Mouse (Mus musculus) bone marrow, adult 2 months (tissue): ENCODE results near the gene Fbxo27. TPM values are rescaled to one million over a fixed set of nuclear protein-coding genes. Genes with fewer than 3 reads are reported as not detected.

ENCODE experiments used
- H3K27ac ChIP-seq: fragments of 200-500 bp; 2 replicates; pipeline ENCODE4 v1.5.1; 2012; ENCODE audit warnings: low read depth, mild to moderate bottlenecking, control low read depth, inconsistent platforms, low read length; ENCODE audit not compliant: control insufficient read depth, poor library complexity, insufficient read depth
- H3K4me1 ChIP-seq: fragments of 200-500 bp; 2 replicates; pipeline ENCODE4 v1.6.1; 2011; ENCODE audit warnings: low read length; ENCODE audit not compliant: control insufficient read depth, insufficient read depth
- H3K4me3 ChIP-seq: fragments of 200-500 bp; replicated peaks from 2 replicates; pipeline ENCODE3; 2011; ENCODE audit warnings: mild to moderate bottlenecking, low read depth, low read length, control low read depth; ENCODE audit not compliant: control insufficient read depth
- CTCF ChIP-seq: fragments of 200-500 bp; IDR thresholded peaks from 2 replicates; pipeline ENCODE4 v1.5.1; 2011; ENCODE audit warnings: low read length, control low read depth; ENCODE audit not compliant: control insufficient read depth, insufficient read depth
- POLR2A ChIP-seq: fragments of 200-500 bp; IDR thresholded peaks from 2 replicates; pipeline ENCODE4 v1.6.1; 2011; ENCODE audit warnings: low read depth, mild to moderate bottlenecking, control low read depth, low read length, borderline replicate concordance; ENCODE audit not compliant: control insufficient read depth
- WGBS: fragments of 180-500 bp; shearing (Covaris S2); methylation state at CpG from one replicate; pipeline ENCODE4 v1.1.7; 2018; 5-methylcytosine and 5-hydroxymethylcytosine counted together
- polyA plus RNA-seq: library from polyadenylated mRNA; stranded (reverse); fragments of >200 nt; gene quantifications from 2 replicates; pipeline ENCODE4 v1.2.4, GENCODE M21; 2011; ENCODE audit warnings: low replicate concordance; ENCODE audit not compliant: missing spikeins, insufficient read depth, insufficient read length

Fbxo27 gene
- polyA plus RNA-seq, 1 experiment: 1.5 TPM

- WGBS: 76% methylated on average over 10 of the region's 10 CpGs
- Histone ChIP-seq H3K4me1 (no peaks in the 10 kb centered on the region; the same call in 1 of the 2 replicates), H3K27ac (no peak overlapping the region), H3K4me3 (no peak overlapping the region)
- TF ChIP-seq CTCF: no peak
- no peak for TF ChIP-seq POLR2A
These were observed 35.1 kb downstream of the Fbxo27 start for GRCm38 (mm10) chr7:28727649-28728340.

- no peak for TF ChIP-seq CTCF
- TF ChIP-seq POLR2A: no peak
- WGBS: 24% methylated on average over 58 of the region's 58 CpGs
- no peak overlapping the region for H3K27ac ChIP-seq
- H3K4me3 ChIP-seq: peak overlapping the region; percentile 27
- no peaks in the 10 kb centered on the region; the same call in 1 of the 2 replicates for H3K4me1 ChIP-seq
These were observed 39.9 kb downstream of the Fbxo27 start for GRCm38 (mm10) chr7:28732341-28733142.

GRCm38 (mm10) chr7:28733211-28733610 lies 40.6 kb downstream of the Fbxo27 start:
- no peak overlapping the region for H3K27ac ChIP-seq
- peak overlapping the region; percentile 27 for H3K4me3 ChIP-seq

GRCm38 (mm10) chr7:28735701-28736100 lies 43.1 kb downstream of the Fbxo27 start:
- 79% methylated on average over 6 of the region's 6 CpGs for WGBS
- TF ChIP-seq POLR2A (no peak), CTCF (no peak)
- Histone ChIP-seq H3K4me3 (no peak overlapping the region), H3K4me1 (no peaks in the 10 kb centered on the region; the same call in 1 of the 2 replicates), H3K27ac (no peak overlapping the region)

More at GRCm38 (mm10) chr7:28733211-28733610, 40.6 kb downstream of the Fbxo27 start:
- TF ChIP-seq POLR2A (no peak), CTCF (no peak)
- no peaks in the 10 kb centered on the region; the same call in 1 of the 2 replicates for H3K4me1 ChIP-seq
- WGBS: 34% methylated on average over 11 of the region's 11 CpGs

- Histone ChIP-seq H3K4me1 (no peaks in the 10 kb centered on the region; the same call in 1 of the 2 replicates), H3K27ac (no peak overlapping the region), H3K4me3 (no peak overlapping the region)
- 91% methylated on average over 21 of the region's 21 CpGs for WGBS
- TF ChIP-seq POLR2A (no peak), CTCF (no peak)
These were observed 47.2 kb downstream of the Fbxo27 start for GRCm38 (mm10) chr7:28739829-28740228.

GRCm38 (mm10) chr7:28740949-28741348 lies 48.3 kb downstream of the Fbxo27 start:
- peak overlapping the region; percentile 97 for H3K4me3 ChIP-seq
- H3K4me1 ChIP-seq: no peaks in the 10 kb centered on the region; the same call in 1 of the 2 replicates
- WGBS: 33% methylated on average over 9 of the region's 9 CpGs
- TF ChIP-seq POLR2A (no peak), CTCF (no peak)
- no peak overlapping the region for H3K27ac ChIP-seq

GRCm38 (mm10) chr7:28741368-28741708 lies 48.7 kb downstream of the Fbxo27 start:
- Histone ChIP-seq H3K4me1 (no peaks in the 10 kb centered on the region; the same call in 1 of the 2 replicates), H3K4me3 (peak overlapping the region; percentile 97), H3K27ac (peak overlapping the region; percentile 20; the same call in 1 of the 2 replicates)
- TF ChIP-seq POLR2A (no peak), CTCF (no peak)
- under 1% methylated on average over 13 of the region's 13 CpGs for WGBS
